Mouse (Mus musculus) ES-Bruce4 (cell line): ENCODE results near the gene Bcl2. TPM values are rescaled to one million over a fixed set of nuclear protein-coding genes. Genes with fewer than 3 reads are reported as not detected.
A peak's percentile ranks its signal among the peaks of the same experiment; 100 is the strongest.
"Not testable (repeated sequence)": the region's sequence is repeated elsewhere in the genome, so short reads cannot be mapped to it uniquely, and the experiment has no call there.

ENCODE experiments used
- H3K27ac ChIP-seq: 2 replicates; pipeline ENCODE4 v1.5.1; 2012; ENCODE audit warnings: low read length, inconsistent platforms; ENCODE audit not compliant: insufficient read depth
- H3K27me3 ChIP-seq: 2 replicates; pipeline ENCODE4 v1.6.1; 2012; ENCODE audit warnings: mild to moderate bottlenecking, low read length, inconsistent platforms; ENCODE audit not compliant: control insufficient read depth, poor library complexity, insufficient read depth, severe bottlenecking
- H3K36me3 ChIP-seq: 2 replicates; pipeline ENCODE4 v1.6.1; 2012; ENCODE audit warnings: inconsistent platforms, mild to moderate bottlenecking, low read length, moderate library complexity; ENCODE audit not compliant: control insufficient read depth, poor library complexity, insufficient read depth, severe bottlenecking
- H3K4me1 ChIP-seq: one replicate; pipeline ENCODE4 v1.8.1; 2011; ENCODE audit warnings: low read length; ENCODE audit not compliant: control insufficient read depth, insufficient read depth
- H3K4me3 ChIP-seq: 2 replicates; pipeline ENCODE4 v1.5.1; 2011; ENCODE audit warnings: low read depth, mild to moderate bottlenecking, low read length
- H3K9ac ChIP-seq: 2 replicates; pipeline ENCODE4 v1.6.1; 2012; ENCODE audit warnings: low read depth, mild to moderate bottlenecking, inconsistent platforms; ENCODE audit not compliant: poor library complexity, severe bottlenecking
- H3K9me3 ChIP-seq: replicated peaks from 2 replicates; pipeline ENCODE4 v1.6.1; 2012; ENCODE audit warnings: mild to moderate bottlenecking, low read length, inconsistent platforms; ENCODE audit not compliant: control insufficient read depth, poor library complexity, insufficient read depth, severe bottlenecking
- CTCF ChIP-seq: IDR thresholded peaks from one replicate; pipeline ENCODE4 v1.8.1; 2011; ENCODE audit warnings: low read depth, low read length
- EP300 ChIP-seq: IDR thresholded peaks from 2 replicates; pipeline ENCODE4 v1.6.1; 2011; ENCODE audit warnings: low read depth, low read length; ENCODE audit not compliant: insufficient read depth
- POLR2A ChIP-seq: IDR thresholded peaks from one replicate; pipeline ENCODE4 v1.8.1; 2011; ENCODE audit warnings: low read length; ENCODE audit not compliant: insufficient read depth
- polyA plus RNA-seq: library from polyadenylated mRNA; stranded (reverse); fragments of >200 nt; gene quantifications from 2 replicates; pipeline ENCODE4 v1.2.4, GENCODE M21; 2011; ENCODE audit warnings: low read depth; ENCODE audit not compliant: missing spikeins, insufficient read depth, insufficient read length

The Bcl2 gene
- polyA plus RNA-seq, 1 experiment, result 3.0 TPM

DNA sequence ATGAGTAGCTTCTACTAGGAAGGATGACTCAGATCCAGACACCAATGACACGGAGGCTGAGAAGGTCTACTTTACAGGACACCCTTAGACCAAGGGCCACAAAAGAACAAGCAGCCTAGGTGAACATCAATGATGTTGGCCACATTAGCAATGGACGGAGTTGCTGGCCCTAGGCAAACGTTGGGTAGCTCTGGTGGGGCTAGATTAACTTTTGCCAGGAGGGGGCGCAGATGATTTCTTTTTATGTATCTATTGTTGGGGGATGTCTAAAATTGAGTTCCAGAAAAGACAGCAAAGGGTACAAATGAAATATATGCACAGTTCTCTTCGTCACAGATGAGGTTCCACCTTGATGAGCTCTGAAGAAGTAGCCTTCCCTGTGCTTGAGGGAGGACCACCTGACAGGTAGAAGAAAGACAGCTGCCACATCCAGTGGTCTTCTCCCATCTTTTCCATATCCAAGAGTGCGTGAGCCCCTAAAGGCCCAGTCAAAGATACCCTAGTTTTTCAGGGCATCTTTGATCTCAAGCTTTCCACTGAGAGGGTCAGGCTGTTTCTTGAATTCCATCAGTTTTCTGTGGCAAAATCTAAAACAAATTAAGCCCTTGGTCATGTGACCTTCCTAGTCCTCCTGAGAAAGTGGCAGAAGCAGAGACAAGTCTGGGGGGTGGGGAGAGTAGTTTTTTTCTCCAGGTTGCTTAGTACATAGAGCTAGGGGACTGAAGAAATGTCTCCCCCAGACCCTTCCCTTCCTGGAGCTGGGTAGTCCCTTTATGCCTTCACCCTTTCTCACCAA lies 169.1 kb downstream of the Bcl2 start:
- H3K27ac ChIP-seq, result no peak overlapping the region
- H3K4me1 ChIP-seq, result no peaks in the 10 kb centered on the region
- TF ChIP-seq EP300, result no peak
- no peak for TF ChIP-seq CTCF
- no peak for TF ChIP-seq POLR2A
- H3K9ac ChIP-seq, result no peak overlapping the region
- no peaks in the 10 kb centered on the region for H3K9me3 ChIP-seq
- no peak overlapping the region for H3K4me3 ChIP-seq
- no peaks in the 10 kb centered on the region for H3K27me3 ChIP-seq
- no peaks in the 10 kb centered on the region for H3K36me3 ChIP-seq

DNA sequence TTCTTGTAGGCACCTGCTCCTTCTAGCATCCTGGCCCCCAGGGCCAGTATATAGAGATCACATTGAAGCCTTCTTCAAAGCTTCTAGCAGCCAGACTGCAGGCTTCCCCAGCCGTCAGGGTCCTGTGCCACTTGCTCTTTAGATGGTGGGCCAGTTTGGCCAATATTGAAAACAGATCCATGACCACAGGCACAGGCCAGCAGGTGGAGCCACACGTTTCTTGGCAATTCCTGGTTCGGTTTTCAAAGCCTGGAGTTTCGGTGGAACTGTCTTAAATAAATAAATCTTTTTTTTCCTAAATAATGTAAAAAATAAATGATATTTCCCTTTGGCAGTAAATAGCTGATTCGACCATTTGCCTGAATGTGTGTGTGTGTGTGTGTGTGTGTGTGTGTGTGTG lies 171.3 kb downstream of the Bcl2 start:
- Histone ChIP-seq H3K4me1 (no peaks in the 10 kb centered on the region), H3K36me3 (no peaks in the 10 kb centered on the region), H3K4me3 (no peak overlapping the region), H3K9ac (no peak overlapping the region), H3K27me3 (no peaks in the 10 kb centered on the region), H3K27ac (no peak overlapping the region), H3K9me3 (no peaks in the 10 kb centered on the region)
- no peak for TF ChIP-seq POLR2A
- peak; percentile 54 for TF ChIP-seq CTCF

DNA sequence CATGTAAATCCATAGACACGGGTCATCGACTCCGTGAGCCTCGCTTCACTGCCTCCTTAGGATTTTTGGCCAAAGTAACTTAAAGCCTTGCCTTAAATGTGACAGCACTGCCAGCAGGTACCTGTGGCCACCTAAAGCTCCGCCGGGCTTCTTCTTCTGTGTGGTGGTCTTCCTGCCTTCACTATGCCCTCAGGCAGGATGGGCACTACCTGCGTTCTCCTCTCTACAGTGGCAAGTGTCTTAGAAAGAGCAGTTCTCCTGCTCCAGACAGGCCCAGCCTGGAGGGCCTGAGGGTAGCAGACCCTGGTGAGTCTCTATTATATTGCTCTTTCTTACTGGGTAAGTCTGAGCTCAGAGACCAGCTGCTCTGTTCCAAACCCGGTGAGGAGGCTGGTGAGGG lies 172.2 kb downstream of the Bcl2 start:
- TF ChIP-seq CTCF (no peak), EP300 (no peak), POLR2A (no peak)
- H3K27me3 ChIP-seq, result no peaks in the 10 kb centered on the region
- no peaks in the 10 kb centered on the region for H3K4me1 ChIP-seq
- H3K4me3 ChIP-seq, result no peak overlapping the region
- H3K27ac ChIP-seq, result no peak overlapping the region
- H3K36me3 ChIP-seq, result no peaks in the 10 kb centered on the region
- H3K9ac ChIP-seq, result no peak overlapping the region
- no peaks in the 10 kb centered on the region for H3K9me3 ChIP-seq

DNA sequence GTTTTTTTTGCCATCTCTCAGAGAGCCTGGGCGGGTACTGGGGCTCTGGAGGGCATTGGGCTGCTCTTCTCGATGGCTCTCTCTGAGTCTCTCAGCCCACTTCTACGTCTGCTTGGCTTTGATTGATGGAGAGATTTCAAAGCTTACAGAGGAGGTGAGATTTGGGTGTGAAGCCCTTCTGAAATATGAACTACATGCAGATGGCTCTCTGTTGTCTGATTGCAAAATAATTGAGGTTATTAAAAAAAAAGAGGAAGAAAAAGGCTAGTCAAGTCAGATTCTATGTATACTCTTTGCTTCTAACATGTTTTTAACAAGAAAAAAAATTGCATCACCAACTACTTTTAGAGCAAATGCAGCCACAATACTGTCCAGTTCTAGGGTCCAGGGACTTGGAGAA lies 173.9 kb downstream of the Bcl2 start:
- Histone ChIP-seq H3K4me3 (no peak overlapping the region), H3K9ac (no peak overlapping the region), H3K4me1 (no peaks in the 10 kb centered on the region), H3K27ac (no peak overlapping the region), H3K36me3 (no peaks in the 10 kb centered on the region), H3K9me3 (no peaks in the 10 kb centered on the region), H3K27me3 (no peaks in the 10 kb centered on the region)
- TF ChIP-seq POLR2A, result no peak
- TF ChIP-seq EP300, result no peak
- TF ChIP-seq CTCF, result no peak

DNA sequence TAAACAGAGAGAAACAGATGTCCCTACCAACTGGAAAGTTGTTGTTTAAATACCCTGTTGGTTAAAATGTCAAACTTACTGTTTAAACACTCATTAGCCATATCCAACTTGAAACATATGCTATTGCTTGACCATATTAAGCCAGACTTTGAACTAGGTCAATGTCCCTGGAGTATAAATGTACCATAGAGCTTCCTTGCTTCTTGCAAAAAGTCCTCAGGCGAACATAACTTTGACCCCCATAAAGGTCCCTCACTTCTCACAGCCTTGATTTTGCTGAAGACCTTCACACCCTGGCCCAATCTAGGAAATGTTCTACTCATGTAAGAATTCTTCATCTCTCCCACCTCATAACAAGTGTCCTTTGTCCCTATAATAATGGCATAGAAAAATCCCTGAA lies 175.0 kb downstream of the Bcl2 start:
- Histone ChIP-seq H3K36me3 (no peaks in the 10 kb centered on the region), H3K4me1 (no peaks in the 10 kb centered on the region), H3K27me3 (no peaks in the 10 kb centered on the region), H3K9ac (no peak overlapping the region), H3K9me3 (no peaks in the 10 kb centered on the region), H3K4me3 (no peak overlapping the region), H3K27ac (no peak overlapping the region)
- TF ChIP-seq CTCF (no peak), EP300 (no peak), POLR2A (no peak)

DNA sequence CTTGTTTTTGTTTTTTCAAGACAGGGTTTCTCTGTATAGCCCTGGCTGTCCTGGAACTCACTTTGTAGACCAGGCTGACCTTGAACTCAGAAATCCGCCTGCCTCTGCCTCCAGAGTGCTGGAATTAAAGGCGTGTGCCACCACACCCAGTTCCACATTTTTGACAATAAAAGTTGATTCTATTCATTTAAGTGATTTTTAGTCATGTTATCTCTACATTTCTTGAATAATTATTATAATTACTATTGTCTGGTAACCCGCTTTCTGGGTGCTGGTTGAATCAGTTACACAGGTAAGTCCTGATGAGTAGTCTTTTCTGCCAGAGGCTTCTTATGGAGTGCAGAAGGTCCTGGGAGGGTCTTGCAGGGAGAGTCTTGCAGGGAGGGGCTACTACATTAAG lies 179.2 kb downstream of the Bcl2 start:
- not testable (repeated sequence) for H3K27ac ChIP-seq, H3K36me3 ChIP-seq, H3K4me1 ChIP-seq, H3K4me3 ChIP-seq, H3K9ac ChIP-seq, H3K9me3 ChIP-seq, H3K27me3 ChIP-seq
